Mouse (Mus musculus) lung, postnatal 25 days (tissue): Measurements from ENCODE around the gene 5330417C22Rik.
A peak's percentile ranks its signal among the peaks of the same experiment; 100 is the strongest.
"Not testable (repeated sequence)": the region's sequence is repeated elsewhere in the genome, so short reads cannot be mapped to it uniquely, and the experiment has no call there.

Source experiments
- DNase-seq: peaks from one replicate; pipeline ENCODE4 v3.0.0; 2022; ENCODE audit warnings: low spot score

Gene 5330417C22Rik

GRCm38 (mm10) chr3:108533114-108533885 lies 3.0 kb downstream of the 5330417C22Rik start:
- peak; percentile 65 for DNase-seq

- DNase-seq, result no peak
Measured at GRCm38 (mm10) chr3:108528489-108528888, 7.8 kb downstream of the 5330417C22Rik start.

DNA sequence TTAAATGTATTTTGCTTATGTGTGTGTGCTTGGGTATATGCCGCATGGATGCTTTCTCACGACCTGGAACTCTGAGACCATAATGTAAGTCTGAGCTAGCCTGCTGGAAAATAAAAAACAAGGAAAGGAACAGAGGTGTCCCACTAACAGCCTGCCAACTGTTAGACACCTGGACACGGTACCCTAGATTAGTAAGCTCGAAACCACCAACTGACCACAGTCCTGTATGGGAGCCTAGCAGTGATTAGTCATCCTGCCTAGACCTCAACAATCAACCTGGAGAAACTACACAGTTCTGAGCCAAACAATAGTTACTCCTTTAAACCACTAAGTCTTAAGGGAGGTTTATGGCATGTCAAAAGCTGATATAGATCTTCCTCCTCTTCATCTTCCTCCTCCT lies 12.9 kb downstream of the 5330417C22Rik start:
- DNase-seq, result no peak

- no peak for DNase-seq
Measured at GRCm38 (mm10) chr3:108518276-108518675, 18.1 kb downstream of the 5330417C22Rik start.

DNA sequence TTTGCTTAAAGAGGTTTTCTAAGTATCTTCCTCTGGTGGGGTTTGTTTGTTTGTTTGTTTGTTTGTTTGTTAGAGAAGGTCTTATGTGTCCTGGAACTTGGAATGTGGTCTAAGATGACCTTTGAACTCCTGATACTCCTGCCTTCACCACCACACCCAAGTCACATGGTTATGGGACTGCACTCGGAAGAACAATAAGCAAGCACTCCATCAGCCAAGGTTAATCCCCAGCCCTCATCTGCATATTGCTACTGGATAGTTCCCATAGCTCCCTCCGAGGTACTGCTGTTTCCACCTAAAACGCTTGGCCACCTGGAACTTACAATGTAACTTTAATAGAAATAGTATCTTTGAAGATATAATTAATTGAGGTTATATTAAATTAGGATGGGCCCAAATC lies 22.9 kb downstream of the 5330417C22Rik start:
- no peak for DNase-seq

- DNase-seq, result no peak
Measured at GRCm38 (mm10) chr3:108510716-108511483, 25.4 kb downstream of the 5330417C22Rik start.

GRCm38 (mm10) chr3:108510156-108510555 lies 26.2 kb downstream of the 5330417C22Rik start:
- DNase-seq, result no peak

GRCm38 (mm10) chr3:108508745-108509474 lies 27.4 kb downstream of the 5330417C22Rik start:
- no peak for DNase-seq

DNA sequence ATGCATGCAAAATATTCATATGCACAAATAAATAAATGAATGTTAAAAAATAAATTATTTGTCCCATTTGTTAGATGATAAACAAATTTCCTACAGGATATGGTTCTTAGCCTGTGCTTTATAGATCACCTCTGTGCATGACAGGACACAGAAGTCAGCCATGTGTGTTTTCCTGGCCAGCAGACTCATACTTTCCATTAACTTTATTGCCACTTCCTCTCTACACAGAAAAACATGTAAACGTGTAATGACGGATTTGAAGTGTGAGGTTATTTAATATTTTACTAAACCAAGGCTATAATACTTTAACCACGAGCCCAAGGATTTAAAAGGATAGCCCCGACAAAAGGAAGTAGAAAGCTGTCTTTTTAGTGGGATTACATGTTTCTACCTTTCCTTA lies 32.4 kb downstream of the 5330417C22Rik start:
- DNase-seq, result no peak

GRCm38 (mm10) chr3:108501411-108501810 lies 34.9 kb downstream of the 5330417C22Rik start:
- not testable (repeated sequence) for DNase-seq

GRCm38 (mm10) chr3:108499826-108500225 lies 36.5 kb downstream of the 5330417C22Rik start:
- no peak for DNase-seq

GRCm38 (mm10) chr3:108497602-108498001 lies 38.7 kb downstream of the 5330417C22Rik start:
- no peak for DNase-seq

- DNase-seq, result no peak
Measured at GRCm38 (mm10) chr3:108495486-108495885, 40.9 kb downstream of the 5330417C22Rik start.

- no peak for DNase-seq
Measured at GRCm38 (mm10) chr3:108494861-108495474, 41.4 kb downstream of the 5330417C22Rik start.

DNA sequence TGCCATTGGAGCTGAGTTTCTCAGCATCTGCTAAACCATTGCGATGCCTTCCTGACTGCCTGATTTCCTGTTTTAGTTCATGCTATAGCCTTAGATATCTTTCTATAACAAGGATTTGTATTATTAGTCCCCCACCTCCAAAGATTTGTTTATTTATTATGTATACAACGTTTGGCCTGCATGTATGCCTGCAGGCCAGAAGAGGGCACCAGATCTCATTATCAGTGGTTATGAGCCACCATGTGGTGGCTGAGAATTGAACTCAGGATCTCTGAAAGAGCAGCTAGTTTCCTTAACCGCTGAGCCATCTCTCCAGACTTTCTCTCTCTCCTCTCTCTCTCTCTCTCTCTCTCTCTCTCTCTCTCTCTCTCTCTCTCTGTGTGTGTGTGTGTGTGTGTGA lies 46.4 kb downstream of the 5330417C22Rik start:
- DNase-seq, result no peak

DNA sequence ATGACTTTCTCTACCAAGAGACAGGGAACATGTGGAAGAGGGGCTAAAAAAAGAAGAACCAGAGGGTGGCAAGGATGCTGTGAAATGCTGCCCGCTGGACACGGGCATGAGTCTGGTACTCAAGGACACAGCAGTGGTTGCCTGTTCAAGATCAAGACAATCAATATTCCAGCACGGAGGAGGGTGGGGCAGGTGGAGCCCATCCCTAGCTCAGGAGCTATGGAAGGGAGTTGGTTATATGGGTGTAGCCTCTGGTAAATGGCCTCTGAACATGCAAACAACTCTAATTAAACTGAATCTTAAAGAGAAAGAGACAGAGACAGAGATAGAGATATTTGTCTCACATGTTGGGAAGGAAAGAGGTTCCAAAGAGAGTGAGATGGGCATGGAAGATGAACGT lies 51.6 kb downstream of the 5330417C22Rik start:
- no peak for DNase-seq

- no peak for DNase-seq
Measured at GRCm38 (mm10) chr3:108478800-108479199, 57.5 kb downstream of the 5330417C22Rik start.

DNA sequence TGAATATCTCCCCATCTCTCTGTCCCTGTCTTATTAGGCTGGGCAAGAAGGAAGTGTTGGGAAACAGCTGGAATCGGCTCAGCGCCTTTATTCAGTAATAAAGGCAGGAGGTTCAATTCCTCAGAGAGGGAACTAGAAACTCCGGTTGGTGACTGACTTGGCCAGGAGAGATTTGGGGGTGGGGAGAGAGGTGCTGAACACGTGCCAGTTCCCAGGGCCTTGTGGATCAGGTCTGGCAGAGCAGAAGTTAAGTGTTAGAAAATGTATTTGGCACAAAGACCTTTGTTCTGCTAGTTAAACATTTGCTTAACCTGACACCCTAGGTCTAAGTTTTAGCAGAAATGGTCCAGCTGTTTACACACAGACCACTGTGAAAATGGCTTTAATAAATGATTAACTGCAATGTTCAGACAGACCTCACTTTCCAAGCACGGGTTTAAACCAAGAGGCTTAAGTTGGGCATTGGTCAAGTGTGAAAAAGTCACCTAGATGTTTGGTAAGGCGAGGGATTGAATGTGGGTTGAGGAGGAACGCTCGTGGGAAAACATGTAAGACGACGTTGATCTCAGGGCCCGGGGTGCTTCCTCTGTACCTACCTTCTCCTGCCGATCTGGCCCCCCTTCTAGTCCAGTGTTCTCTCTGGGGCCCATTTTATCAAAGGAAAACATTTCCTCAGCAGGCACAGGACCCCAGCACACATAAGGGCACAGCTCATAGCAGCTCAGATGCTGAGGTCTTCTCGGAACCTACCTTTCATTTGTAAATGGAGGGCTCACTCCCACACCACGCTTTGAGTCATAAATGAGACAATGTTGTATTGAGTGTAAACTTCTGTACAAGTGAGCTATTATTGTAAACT lies 59.3 kb downstream of the 5330417C22Rik start:
- DNase-seq, result peak; percentile 84

GRCm38 (mm10) chr3:108475496-108475895 lies 60.8 kb downstream of the 5330417C22Rik start:
- DNase-seq, result no peak

GRCm38 (mm10) chr3:108474969-108475368 lies 61.4 kb downstream of the 5330417C22Rik start:
- DNase-seq, result peak; percentile 26

- DNase-seq, result no peak
Measured at GRCm38 (mm10) chr3:108467760-108468159, 68.6 kb downstream of the 5330417C22Rik start.
